Mouse (Mus musculus) heart, postnatal 25 days (tissue): ENCODE data around the gene AI467606. TPM values are rescaled to one million over a fixed set of nuclear protein-coding genes. Genes with fewer than 3 reads are reported as not detected.
"Not testable (repeated sequence)": the region's sequence is repeated elsewhere in the genome, so short reads cannot be mapped to it uniquely, and the experiment has no call there.

Experiments
- DNase-seq: peaks from one replicate; pipeline ENCODE4 v3.0.0; 2022; ENCODE audit warnings: low spot score
- intact Hi-C: fragments of 180-260 bp; cut with DNase I; formaldehyde crosslinking; loops from one replicate; pipeline ENCODE4 v1.15.1; 2025
- total RNA-seq, 2 experiments: library from RNA; stranded (reverse); gene quantifications; 2 replicates each; pipeline ENCODE4 v1.2.3; 2021

AI467606 gene
- total RNA-seq = 1 to 10 TPM; 1.4 to 1.7 TPM

- peak; percentile 60 for DNase-seq
- intact Hi-C loops = no loop called here
These were observed at the start of gene AI467606 for GRCm38 (mm10) chr7:127091114-127091896. TSS of gene AI467606 (plus strand) at chr7:127091359.

GRCm38 (mm10) chr7:127041851-127042672, 49.1 kb upstream of the AI467606 start, which contains the start of gene Kif22:
TSS of gene Kif22 (minus strand) at chr7:127042471.
- DNase-seq = peak; percentile 78
- intact Hi-C loops = no loop called here

- intact Hi-C loops = loop anchor here (10.0 kb wide), 1 partner anchor 130 kb away; no protein-coding TSS in a partner anchor
- DNase-seq = no peak
These were observed 36.1 kb upstream of the AI467606 start for GRCm38 (mm10) chr7:127055026-127055585.

- DNase-seq = no peak
- intact Hi-C loops = no loop called here
These were observed 25.6 kb upstream of the AI467606 start for GRCm38 (mm10) chr7:127065538-127065937.

- DNase-seq = no peak
- intact Hi-C loops = no loop called here
These were observed 24.8 kb upstream of the AI467606 start for GRCm38 (mm10) chr7:127066317-127066716.

- intact Hi-C loops = no loop called here
These were observed 20.2 kb upstream of the AI467606 start for GRCm38 (mm10) chr7:127070871-127071413.

GRCm38 (mm10) chr7:127073221-127073620, 17.9 kb upstream of the AI467606 start:
- DNase-seq = no peak
- intact Hi-C loops = no loop called here

More at GRCm38 (mm10) chr7:127070871-127071413, 20.2 kb upstream of the AI467606 start:
- DNase-seq = no peak

GRCm38 (mm10) chr7:127076188-127076587, 15.0 kb upstream of the AI467606 start:
- no peak for DNase-seq
- intact Hi-C loops = no loop called here

GRCm38 (mm10) chr7:127077692-127078091, 13.5 kb upstream of the AI467606 start:
- no peak for DNase-seq
- intact Hi-C loops = no loop called here

- no peak for DNase-seq
- intact Hi-C loops = no loop called here
These were observed 11.1 kb upstream of the AI467606 start for GRCm38 (mm10) chr7:127080045-127080444.

GRCm38 (mm10) chr7:127082271-127082670, 8.9 kb upstream of the AI467606 start:
- no peak for DNase-seq
- intact Hi-C loops = no loop called here

- intact Hi-C loops = no loop called here
- no peak for DNase-seq
These were observed 8.2 kb upstream of the AI467606 start for GRCm38 (mm10) chr7:127082995-127083394.

GRCm38 (mm10) chr7:127083689-127084088, 7.5 kb upstream of the AI467606 start:
- no peak for DNase-seq
- intact Hi-C loops = no loop called here

- no peak for DNase-seq
- intact Hi-C loops = no loop called here
These were observed 6.4 kb upstream of the AI467606 start for GRCm38 (mm10) chr7:127084794-127085193.

- DNase-seq, intact Hi-C loops: not testable (repeated sequence)
These were observed 5.4 kb upstream of the AI467606 start for GRCm38 (mm10) chr7:127085751-127086150.

GRCm38 (mm10) chr7:127087278-127088010, 3.7 kb upstream of the AI467606 start, which contains the start of gene Zg16:
TSS of gene Zg16 (minus strand) at chr7:127087328.
- DNase-seq, intact Hi-C loops: not testable (repeated sequence)

- intact Hi-C loops = no loop called here
These were observed 3.1 kb upstream of the AI467606 start for GRCm38 (mm10) chr7:127088083-127088482.

GRCm38 (mm10) chr7:127088901-127089845, 2.0 kb upstream of the AI467606 start:
- intact Hi-C loops = no loop called here
- DNase-seq = no peak

More at GRCm38 (mm10) chr7:127088083-127088482, 3.1 kb upstream of the AI467606 start:
- DNase-seq = no peak
